Mouse (Mus musculus) left cerebral cortex, postnatal 14 days (tissue): ENCODE measurements at regions not wholly inside any gene's neighbourhood (a gene's known extent, or its start where the extent isn't known, plus 50 kb on each side); places are given as distances from the start of the nearest gene placed in this dataset.

ENCODE experiments used
- DNase-seq, 2 experiments: peaks; one replicate each; pipeline ENCODE4 v3.0.0; 2021 to 2022; ENCODE audit warnings: low spot score in 2 of 2, mixed read lengths in 1 of 2
- intact Hi-C: fragments of 180-260 bp; cut with DNase I; formaldehyde crosslinking; loops from one replicate; pipeline ENCODE4 v1.15.1; 2025

GRCm38 (mm10) chr15:28732409-28732808, 528.9 kb downstream of the Dnah5 start:
- no peak for DNase-seq
- intact Hi-C loops: no loop called here

GRCm38 (mm10) chr15:28740591-28740990, 537.0 kb downstream of the Dnah5 start:
- intact Hi-C loops: no loop called here
- DNase-seq: peak in 1 of 2 experiments; percentile 38

GRCm38 (mm10) chr15:28745691-28746090, 542.1 kb downstream of the Dnah5 start:
- intact Hi-C loops: no loop called here
- no peak for DNase-seq

GRCm38 (mm10) chr15:28746603-28747002, 543.1 kb downstream of the Dnah5 start:
- intact Hi-C loops: no loop called here
- no peak for DNase-seq

- intact Hi-C loops: no loop called here
- no peak for DNase-seq
These were observed 555.2 kb downstream of the Dnah5 start for GRCm38 (mm10) chr15:28758736-28759135.
